Mouse (Mus musculus): ENCODE data around the gene Fam222a. TPM values are rescaled to one million over a fixed set of nuclear protein-coding genes. Genes with fewer than 3 reads are reported as not detected.

The Fam222a gene
- total and polyA plus RNA-seq, 2 experiments from 2014 or later = 2.8 to 11.7 TPM

DNA sequence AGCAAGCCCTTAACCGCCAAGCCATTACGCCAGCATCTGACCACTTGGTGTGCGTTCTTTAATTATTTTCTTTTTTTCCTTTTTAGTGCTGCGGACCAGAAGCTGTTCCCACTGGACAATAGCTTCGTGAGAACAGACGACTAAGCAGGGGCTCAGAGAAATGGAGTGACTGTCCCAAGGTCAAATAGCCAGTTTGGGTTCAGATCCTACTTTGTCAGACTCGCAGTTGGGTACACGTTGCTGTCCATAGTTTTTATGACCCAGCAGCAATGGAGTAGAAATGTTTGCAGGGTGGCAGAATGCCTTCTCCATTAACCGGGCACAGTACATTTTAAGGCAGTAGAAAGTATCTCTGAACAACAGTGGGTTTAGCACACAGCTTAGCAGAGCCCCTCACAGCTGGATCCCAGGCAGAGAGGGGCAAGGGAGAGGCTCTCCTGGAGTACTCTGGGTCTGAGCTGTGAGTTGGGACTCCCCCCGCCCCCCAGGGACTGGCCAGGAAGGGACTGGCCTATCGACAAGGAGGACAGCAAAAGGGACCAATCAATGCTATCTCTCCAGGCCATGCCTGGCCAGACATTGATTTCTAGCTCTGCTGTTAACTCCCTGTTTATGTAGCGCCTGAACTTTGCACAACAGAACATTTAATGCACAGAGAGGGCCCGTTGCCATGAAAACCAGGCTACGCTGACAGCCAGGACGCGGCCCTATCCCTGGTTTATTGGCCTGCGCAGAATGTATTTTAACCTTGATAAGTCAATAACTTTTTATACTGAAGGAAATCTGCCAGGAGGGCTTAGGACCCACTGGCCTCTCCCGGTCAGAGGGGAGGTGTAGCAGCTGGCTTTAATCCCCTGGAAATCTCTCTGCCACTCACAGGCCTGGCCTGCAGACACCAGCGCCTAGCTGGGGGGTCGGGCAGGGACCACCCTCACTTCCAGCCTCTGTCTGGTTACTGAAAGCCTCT, 9.8 kb upstream of the Fam222a start:
- H3K4me1 ChIP-seq (ENCODE audit: insufficient read depth, low read length) = no peaks in the 10 kb centered on the region
- no peak for ATAC-seq
- no peak for TF ChIP-seq CTCF (IDR thresholded peaks at IDR 0.05; ENCODE audit: low read depth)
- H3K27ac ChIP-seq = no peak overlapping the region; the same call in 1 of the 2 replicates
- H3K9ac ChIP-seq (replicated peaks; ENCODE audit: low read length) = no peak overlapping the region
- DNase-seq (ENCODE audit: low spot score) = no peak
- H3K9me3 ChIP-seq (ENCODE audit: low read length) = no peaks in the 10 kb centered on the region
- H3K4me3 ChIP-seq (ENCODE audit: low read length) = no peak overlapping the region
- H3K27me3 ChIP-seq (ENCODE audit: insufficient read depth, low read length) = no peaks in the 10 kb centered on the region
- no peak overlapping the region for H3K4me2 ChIP-seq (ENCODE audit: low read depth, low read length)
- WGBS = 60% methylated on average over 20 of the region's 20 CpGs
- no peaks in the 10 kb centered on the region for H3K36me3 ChIP-seq (ENCODE audit: insufficient read depth, low read length)

DNA sequence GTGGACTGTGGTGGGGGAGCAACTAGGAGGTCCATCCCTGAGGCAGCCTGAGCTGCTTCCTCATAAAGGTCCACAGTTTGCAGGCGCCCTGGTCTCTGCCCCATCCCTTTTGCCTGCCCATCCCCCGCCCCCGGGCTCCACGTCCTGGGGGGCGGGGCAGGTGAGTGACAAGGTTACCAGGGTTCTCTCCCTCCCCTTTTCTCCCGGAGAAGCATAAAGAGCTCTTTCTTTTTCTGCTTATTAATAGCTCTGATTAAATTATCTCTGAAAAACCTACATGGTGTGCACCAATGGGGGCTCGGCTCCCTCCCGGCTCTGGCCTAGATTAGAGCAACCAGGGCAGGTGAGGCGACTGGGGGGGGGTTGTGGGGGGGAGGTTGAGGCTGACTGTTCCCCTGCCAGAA, 7.3 kb upstream of the Fam222a start:
- DNase-seq (ENCODE audit: low spot score) = no peak
- no peak for TF ChIP-seq CTCF (IDR thresholded peaks at IDR 0.05; ENCODE audit: low read depth)
- H3K4me3 ChIP-seq (ENCODE audit: low read length) = no peak overlapping the region

DNA sequence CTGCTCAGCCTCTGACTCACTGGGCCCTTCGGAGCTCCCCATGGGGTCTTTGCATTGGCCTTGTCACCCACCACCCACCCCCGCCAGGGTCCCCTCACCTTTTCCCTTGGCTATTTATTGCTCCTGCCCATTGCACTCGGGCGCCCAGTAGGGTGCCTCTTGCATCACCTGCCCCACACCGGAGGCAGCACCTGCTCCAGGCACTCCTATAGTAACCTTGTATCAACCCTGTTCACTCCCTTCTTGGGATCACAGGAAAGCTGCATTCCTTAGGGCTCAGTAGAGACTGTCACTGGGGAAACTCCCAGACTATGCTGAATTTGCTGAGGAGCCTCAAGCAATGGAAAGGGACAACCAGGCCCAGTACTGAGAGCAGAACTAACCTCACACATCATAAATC, 6.9 kb upstream of the Fam222a start:
- H3K4me2 ChIP-seq (ENCODE audit: low read depth, low read length) = no peak overlapping the region
- no peak for DNase-seq (ENCODE audit: low spot score)
- no peak overlapping the region for H3K4me3 ChIP-seq (ENCODE audit: low read length)
- no peaks in the 10 kb centered on the region for H3K27me3 ChIP-seq (ENCODE audit: insufficient read depth, low read length)
- H3K9ac ChIP-seq (replicated peaks; ENCODE audit: low read length) = no peak overlapping the region
- no peaks in the 10 kb centered on the region for H3K9me3 ChIP-seq (ENCODE audit: low read length)
- H3K36me3 ChIP-seq (ENCODE audit: insufficient read depth, low read length) = no peaks in the 10 kb centered on the region
- 62% methylated on average over 5 of the region's 5 CpGs for WGBS
- no peak for ATAC-seq
- no peak for TF ChIP-seq CTCF (IDR thresholded peaks at IDR 0.05; ENCODE audit: low read depth)
- H3K4me1 ChIP-seq (ENCODE audit: insufficient read depth, low read length) = no peaks in the 10 kb centered on the region
- no peak overlapping the region for H3K27ac ChIP-seq

More for the DNA sequence above, 7.3 kb upstream of the Fam222a start:
- Histone ChIP-seq H3K36me3 (ENCODE audit: insufficient read depth, low read length) (no peaks in the 10 kb centered on the region), H3K27me3 (ENCODE audit: insufficient read depth, low read length) (no peaks in the 10 kb centered on the region), H3K4me1 (ENCODE audit: insufficient read depth, low read length) (no peaks in the 10 kb centered on the region), H3K4me2 (ENCODE audit: low read depth, low read length) (no peak overlapping the region), H3K27ac (no peak overlapping the region), H3K9me3 (ENCODE audit: low read length) (no peaks in the 10 kb centered on the region), H3K9ac (replicated peaks; ENCODE audit: low read length) (no peak overlapping the region)
- ATAC-seq = peak; percentile 39
- 33% methylated on average over 9 of the region's 9 CpGs for WGBS

DNA sequence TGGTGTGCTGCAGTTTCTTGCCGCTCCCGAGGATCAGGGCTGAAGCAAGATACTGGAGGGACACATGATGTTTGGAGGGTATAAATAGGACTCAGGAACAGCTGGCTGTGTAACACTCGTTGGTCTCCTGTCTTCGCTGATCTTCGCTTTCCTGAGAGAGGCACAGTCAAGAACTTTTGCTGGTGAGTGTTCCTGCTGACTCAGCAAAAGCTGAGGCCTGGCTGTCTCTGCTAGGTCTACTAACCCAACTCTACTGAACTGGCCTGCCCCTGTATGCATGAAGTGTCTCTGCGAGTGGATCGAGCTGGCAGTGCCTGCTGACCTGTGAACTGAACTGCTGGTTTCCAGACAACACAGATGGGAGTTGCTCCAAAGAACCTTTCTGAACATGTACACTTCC, 3.8 kb upstream of the Fam222a start:
- no peaks in the 10 kb centered on the region for H3K9me3 ChIP-seq (ENCODE audit: low read length)
- ATAC-seq (no peak), DNase-seq (ENCODE audit: low spot score) (no peak)
- H3K9ac ChIP-seq (replicated peaks; ENCODE audit: low read length) = no peak overlapping the region
- H3K36me3 ChIP-seq (ENCODE audit: insufficient read depth, low read length) = no peaks in the 10 kb centered on the region
- TF ChIP-seq CTCF (IDR thresholded peaks at IDR 0.05; ENCODE audit: low read depth) = no peak
- no peak overlapping the region for H3K4me2 ChIP-seq (ENCODE audit: low read depth, low read length)
- H3K4me3 ChIP-seq (ENCODE audit: low read length) = no peak overlapping the region
- H3K4me1 ChIP-seq (ENCODE audit: insufficient read depth, low read length) = peaks cover 8% of the 10 kb centered on the region
- no peak overlapping the region for H3K27ac ChIP-seq
- whole genome bisulfite sequencing = 89% methylated on average over 7 of the region's 7 CpGs
- H3K27me3 ChIP-seq (ENCODE audit: insufficient read depth, low read length) = no peaks in the 10 kb centered on the region

DNA sequence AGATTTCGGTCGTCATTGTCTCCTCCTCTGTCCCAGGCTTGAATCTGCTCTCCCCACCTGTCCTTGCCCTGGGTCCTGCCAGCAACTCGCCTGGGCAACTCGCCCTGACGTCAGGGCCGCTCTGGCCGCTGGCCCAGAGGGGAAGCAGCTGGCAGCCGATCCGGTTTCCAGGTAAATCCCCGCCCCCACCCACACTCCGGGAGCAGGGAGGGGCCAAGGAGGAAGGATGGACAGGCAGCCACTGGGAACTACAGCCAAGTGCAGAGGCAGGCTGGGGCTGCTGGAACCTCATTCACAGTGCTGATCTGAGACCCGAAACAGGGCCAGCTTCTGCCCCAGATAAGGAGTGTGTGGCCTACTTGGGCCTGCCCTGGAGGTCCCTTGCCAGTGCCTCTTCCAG, 2.5 kb upstream of the Fam222a start:
- H3K27ac ChIP-seq = no peak overlapping the region
- DNase-seq (ENCODE audit: low spot score) (no peak), ATAC-seq (no peak)
- no peak for TF ChIP-seq CTCF (IDR thresholded peaks at IDR 0.05; ENCODE audit: low read depth)
- H3K4me2 ChIP-seq (ENCODE audit: low read depth, low read length) = no peak overlapping the region
- no peaks in the 10 kb centered on the region for H3K9me3 ChIP-seq (ENCODE audit: low read length)
- no peak overlapping the region for H3K9ac ChIP-seq (replicated peaks; ENCODE audit: low read length)
- peaks cover 15% of the 10 kb centered on the region for H3K4me1 ChIP-seq (ENCODE audit: insufficient read depth, low read length)
- H3K36me3 ChIP-seq (ENCODE audit: insufficient read depth, low read length) = no peaks in the 10 kb centered on the region
- no peaks in the 10 kb centered on the region for H3K27me3 ChIP-seq (ENCODE audit: insufficient read depth, low read length)
- 12% methylated on average over 12 of the region's 12 CpGs for WGBS
- H3K4me3 ChIP-seq (ENCODE audit: low read length) = no peak overlapping the region

DNA sequence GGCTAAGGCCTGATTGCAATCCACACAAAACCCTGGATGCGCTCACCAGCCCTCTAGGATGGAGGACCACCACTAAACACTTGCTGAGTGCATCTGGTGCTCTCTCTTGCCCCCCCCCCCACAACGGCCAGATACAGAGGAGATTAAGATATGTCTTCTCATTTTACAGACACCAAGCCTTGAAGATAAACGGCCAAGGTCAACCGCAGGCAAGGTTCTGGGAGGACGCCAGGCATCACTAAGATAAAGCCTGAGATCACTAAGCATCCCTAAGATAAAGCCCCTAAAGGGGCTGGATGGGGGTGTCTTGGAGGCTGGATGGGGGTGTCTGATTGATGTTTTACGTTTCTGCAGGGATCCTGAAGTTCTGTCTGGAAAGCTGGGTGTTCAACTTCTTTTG, 2.1 kb upstream of the Fam222a start:
- no peaks in the 10 kb centered on the region for H3K36me3 ChIP-seq (ENCODE audit: insufficient read depth, low read length)
- H3K4me1 ChIP-seq (ENCODE audit: insufficient read depth, low read length) = peaks cover 20% of the 10 kb centered on the region
- DNase-seq (ENCODE audit: low spot score) = no peak
- 76% methylated on average over 6 of the region's 6 CpGs for WGBS
- no peak overlapping the region for H3K4me3 ChIP-seq (ENCODE audit: low read length)
- no peak for TF ChIP-seq CTCF (IDR thresholded peaks at IDR 0.05; ENCODE audit: low read depth)
- no peak overlapping the region for H3K4me2 ChIP-seq (ENCODE audit: low read depth, low read length)
- no peaks in the 10 kb centered on the region for H3K27me3 ChIP-seq (ENCODE audit: insufficient read depth, low read length)
- H3K9me3 ChIP-seq (ENCODE audit: low read length) = no peaks in the 10 kb centered on the region
- H3K9ac ChIP-seq (replicated peaks; ENCODE audit: low read length) = no peak overlapping the region
- no peak overlapping the region for H3K27ac ChIP-seq
- ATAC-seq = no peak

DNA sequence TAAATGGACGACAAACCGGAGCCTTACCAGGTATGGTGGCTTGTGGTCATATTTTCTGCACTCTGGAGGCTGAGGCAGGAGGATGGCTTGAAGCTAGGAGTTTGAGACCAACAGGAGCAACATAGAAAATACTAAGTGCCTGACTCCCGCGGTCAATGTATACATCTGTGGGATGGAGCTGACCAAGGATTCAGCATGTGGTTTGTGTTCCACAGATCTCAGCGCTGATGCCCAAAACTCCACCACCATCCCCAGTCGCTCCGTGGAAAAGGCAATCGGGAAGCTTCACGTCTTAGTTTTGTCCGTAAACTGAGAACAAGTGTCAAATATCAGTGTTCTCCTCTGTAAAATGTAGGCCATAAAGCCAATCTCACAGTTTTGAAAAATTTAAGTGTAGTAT, 1.4 kb upstream of the Fam222a start:
- Histone ChIP-seq H3K4me3 (ENCODE audit: low read length) (no peak overlapping the region), H3K27ac (no peak overlapping the region), H3K27me3 (ENCODE audit: insufficient read depth, low read length) (no peaks in the 10 kb centered on the region), H3K9me3 (ENCODE audit: low read length) (no peaks in the 10 kb centered on the region), H3K9ac (replicated peaks; ENCODE audit: low read length) (no peak overlapping the region), H3K4me1 (ENCODE audit: insufficient read depth, low read length) (peaks cover 20% of the 10 kb centered on the region), H3K36me3 (ENCODE audit: insufficient read depth, low read length) (no peaks in the 10 kb centered on the region), H3K4me2 (ENCODE audit: low read depth, low read length) (peak overlapping the region; percentile 84; the same call in 1 of the 2 replicates)
- no peak for ATAC-seq
- no peak for DNase-seq (ENCODE audit: low spot score)
- 87% methylated on average over 10 of the region's 10 CpGs for WGBS
- TF ChIP-seq CTCF (IDR thresholded peaks at IDR 0.05; ENCODE audit: low read depth) = no peak

Data from hindbrain, postnatal 0 days (tissue).